Mouse (Mus musculus) inflammation-experienced regulatory T-cells, adult 6 months (primary cell): ENCODE measurements around the gene Plekhm1. TPM values are rescaled to one million over a fixed set of nuclear protein-coding genes. Genes with fewer than 3 reads are reported as not detected.
A peak's percentile ranks its signal among the peaks of the same experiment; 100 is the strongest.
"Not testable (repeated sequence)": the region's sequence is repeated elsewhere in the genome, so short reads cannot be mapped to it uniquely, and the experiment has no call there.

Source experiments
- ATAC-seq: one replicate; pipeline ENCODE4 v1.8.0; 2017
- polyA plus RNA-seq, 3 experiments: library from polyadenylated mRNA; unstranded; fragments of 100-300 nt; shearing (Covaris generic); gene quantifications; one replicate each; pipeline ENCODE4 v1.2.1; 2017

Gene Plekhm1
- polyA plus RNA-seq, 3 experiments from 2014 or later: 9.0 to 11.9 (median 10.0) TPM

DNA sequence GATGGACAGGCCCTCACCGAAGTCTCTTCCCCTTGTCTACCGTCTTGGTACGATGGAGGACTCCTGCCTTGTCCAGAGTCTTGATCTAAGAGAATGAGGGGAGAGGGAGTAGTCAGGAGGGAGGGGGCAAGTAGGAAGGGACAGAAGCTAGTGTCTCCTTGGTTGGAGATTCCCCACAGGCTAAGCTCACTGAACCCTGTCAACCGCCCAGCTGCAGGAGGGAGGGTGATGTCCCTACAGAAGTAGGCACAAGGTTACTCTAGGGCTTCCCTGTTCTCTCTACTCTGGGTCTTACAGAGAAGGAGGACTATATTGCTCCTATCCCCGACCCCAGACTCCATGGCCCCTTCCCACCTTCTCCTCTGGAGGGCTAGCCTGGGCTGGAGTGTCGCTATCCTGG lies 73.8 kb downstream of the Plekhm1 start:
- ATAC-seq: no peak

DNA sequence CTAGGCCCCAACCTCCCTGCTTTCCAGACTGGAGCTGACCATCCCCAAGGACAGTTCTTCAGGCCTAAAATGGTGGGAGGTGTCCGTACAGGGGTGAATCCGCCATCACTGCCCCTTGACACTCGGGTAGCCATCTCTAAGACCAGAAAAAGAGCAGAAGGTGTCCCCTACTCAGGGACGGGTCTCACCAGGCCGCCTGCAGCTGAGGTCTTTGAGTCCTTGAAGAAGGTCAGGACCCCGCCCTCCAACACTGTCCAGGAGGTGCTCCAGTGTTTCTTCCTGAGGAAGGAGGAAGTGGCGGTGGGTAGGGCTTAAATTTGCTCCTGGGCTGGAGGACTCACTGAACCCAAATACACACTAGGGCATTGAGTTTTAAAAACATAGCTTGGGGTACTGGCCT lies 74.4 kb downstream of the Plekhm1 start:
- ATAC-seq: no peak

DNA sequence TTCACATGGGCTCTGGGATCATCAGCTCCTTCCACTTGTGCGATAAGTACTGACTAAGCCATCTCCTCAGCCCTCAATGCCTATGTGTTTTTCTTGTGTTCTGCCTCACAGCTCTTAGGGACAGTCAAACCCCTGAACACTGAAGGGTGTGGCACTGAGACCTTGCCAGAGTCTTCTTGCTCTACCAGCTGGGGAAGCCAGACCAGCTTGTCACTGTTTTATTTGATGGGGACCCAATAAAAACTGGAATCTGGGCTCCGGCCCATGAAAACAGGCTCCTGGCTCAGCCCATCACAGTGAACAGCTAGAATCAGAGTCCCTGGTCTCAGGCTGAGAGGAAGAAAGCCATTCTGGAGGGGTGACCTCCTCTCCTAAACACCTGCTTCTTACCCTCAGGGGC lies 75.3 kb downstream of the Plekhm1 start:
- ATAC-seq: no peak

DNA sequence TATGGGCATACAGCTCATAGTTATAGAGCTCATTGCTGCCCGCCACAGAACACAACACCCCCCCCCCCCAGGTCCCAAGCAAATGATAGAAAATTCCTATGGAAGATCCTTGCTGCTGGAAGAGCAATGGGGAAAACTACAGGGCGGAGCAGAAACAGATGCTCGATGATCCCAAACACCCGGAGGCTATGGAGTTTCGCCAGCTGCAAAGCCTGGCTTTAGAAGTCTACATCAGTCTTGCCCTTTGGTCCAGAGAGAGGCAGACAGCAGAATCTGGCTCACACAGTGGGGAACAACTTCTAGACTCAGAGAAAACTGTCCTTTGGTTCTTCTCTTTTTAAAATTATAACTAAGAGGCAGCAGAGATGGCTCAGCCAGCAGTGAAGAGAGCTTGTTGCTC lies 76.9 kb downstream of the Plekhm1 start:
- ATAC-seq: no peak

- no peak for ATAC-seq
These were observed 77.6 kb downstream of the Plekhm1 start for GRCm38 (mm10) chr11:103334925-103335324.

GRCm38 (mm10) chr11:103333719-103334398 lies 78.6 kb downstream of the Plekhm1 start:
- no peak for ATAC-seq

- no peak for ATAC-seq
These were observed 79.4 kb downstream of the Plekhm1 start for GRCm38 (mm10) chr11:103332890-103333651.

- peak; percentile 60 for ATAC-seq
These were observed 80.1 kb downstream of the Plekhm1 start for GRCm38 (mm10) chr11:103332186-103332889.

- ATAC-seq: no peak
These were observed 80.8 kb downstream of the Plekhm1 start for GRCm38 (mm10) chr11:103331502-103332185.

- no peak for ATAC-seq
These were observed 81.7 kb downstream of the Plekhm1 start for GRCm38 (mm10) chr11:103330651-103331319.

- peak; percentile 74 for ATAC-seq
These were observed 85.5 kb downstream of the Plekhm1 start for GRCm38 (mm10) chr11:103326950-103327349.

DNA sequence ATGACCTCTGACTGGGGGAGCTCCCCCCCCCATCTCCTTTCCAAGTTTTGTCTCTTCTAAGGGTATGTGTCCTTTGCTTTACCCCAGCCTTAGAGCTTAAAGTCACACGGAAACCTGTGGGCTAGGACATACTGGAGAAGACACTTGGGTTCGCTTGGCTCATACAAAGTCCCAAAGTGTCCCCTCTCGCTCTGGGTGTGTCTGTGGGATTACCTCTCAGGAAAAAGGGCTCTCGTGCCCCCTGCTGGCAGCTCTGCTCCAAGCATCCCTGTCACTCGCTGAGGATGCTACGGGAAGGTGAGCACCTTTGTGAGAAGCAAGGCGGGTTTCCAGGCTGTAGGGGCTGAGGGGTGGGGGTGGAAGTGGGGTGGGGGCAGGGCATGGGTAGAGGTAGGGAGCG lies 87.3 kb downstream of the Plekhm1 start:
- ATAC-seq: no peak

GRCm38 (mm10) chr11:103324723-103325122 lies 87.8 kb downstream of the Plekhm1 start:
- no peak for ATAC-seq

DNA sequence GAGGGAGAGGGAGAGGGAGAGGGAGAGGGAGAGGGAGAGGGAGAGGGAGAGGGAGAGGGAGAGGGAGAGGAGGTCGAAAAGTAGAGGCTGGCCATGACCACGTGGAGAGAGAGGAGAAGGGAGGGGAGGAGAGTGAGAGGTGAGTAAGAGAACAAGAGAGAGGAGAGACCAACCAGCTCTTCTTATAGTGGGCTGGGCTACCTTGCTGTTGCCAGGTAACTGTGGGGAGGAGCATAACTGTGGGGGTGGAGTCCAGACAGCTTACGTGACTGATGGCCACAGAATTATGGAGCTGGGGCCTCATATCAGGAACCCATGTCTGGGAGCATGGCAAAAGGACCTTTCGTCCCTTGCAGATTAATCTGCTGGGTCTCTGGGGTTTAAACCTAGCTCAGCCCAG lies 89.7 kb downstream of the Plekhm1 start:
- ATAC-seq: not testable (repeated sequence)

DNA sequence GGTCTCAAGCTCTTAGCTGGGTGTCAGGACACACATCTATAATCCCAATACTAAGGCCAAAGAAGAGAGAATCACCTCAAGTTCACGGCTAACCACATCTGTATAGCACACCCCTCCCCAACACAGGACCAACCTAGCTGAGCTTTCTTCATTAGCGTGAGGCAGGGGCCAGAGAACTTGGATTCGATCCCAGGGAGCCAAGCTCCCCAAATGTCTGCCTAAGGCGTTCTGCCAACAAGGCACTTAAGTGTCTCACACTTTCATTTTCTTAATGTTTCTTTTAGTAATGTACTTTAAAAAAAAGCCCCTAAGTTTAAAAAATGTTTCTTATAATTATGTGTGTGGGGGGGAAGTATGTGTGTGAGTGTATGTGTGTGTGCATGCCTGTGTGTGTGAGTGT lies 91.8 kb downstream of the Plekhm1 start:
- no peak for ATAC-seq

DNA sequence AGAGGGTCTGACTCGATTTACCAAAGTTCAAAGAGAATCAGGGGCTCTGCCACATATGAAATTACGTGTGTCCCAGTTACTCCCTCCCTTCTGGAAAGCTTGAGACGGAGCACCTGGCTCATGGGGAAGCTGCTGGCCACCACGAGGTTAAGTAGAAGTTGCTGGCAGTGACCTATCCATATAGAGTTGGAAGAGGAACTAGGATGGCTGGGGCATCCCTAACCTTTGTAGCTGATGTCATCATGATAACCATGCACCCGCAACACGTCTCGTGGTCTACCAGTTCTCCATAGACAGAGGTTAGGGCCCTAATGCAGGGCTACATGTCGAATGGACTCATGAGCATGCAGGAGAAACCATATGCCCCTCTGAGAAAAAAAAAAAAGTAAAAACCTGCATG lies 92.3 kb downstream of the Plekhm1 start:
- no peak for ATAC-seq

DNA sequence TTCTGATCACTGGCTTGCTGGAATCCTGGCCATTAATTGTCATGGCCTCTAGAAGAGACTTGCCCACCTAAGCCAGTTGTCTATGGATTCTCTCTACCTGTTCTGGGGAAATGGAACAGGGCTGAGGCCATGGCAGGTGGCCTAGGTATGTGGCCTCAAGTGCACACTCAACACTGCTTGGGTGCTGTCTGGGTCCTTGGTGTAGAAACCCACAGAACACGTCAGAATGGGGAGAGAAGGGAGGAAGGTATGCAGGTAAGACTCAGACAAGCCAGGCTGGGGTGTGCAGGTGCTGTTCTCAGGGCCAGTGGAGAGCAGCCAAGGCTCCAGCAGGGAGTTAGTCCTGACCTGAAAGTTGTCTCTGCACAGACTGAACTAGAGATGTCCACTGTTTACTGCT lies 94.4 kb downstream of the Plekhm1 start:
- no peak for ATAC-seq

DNA sequence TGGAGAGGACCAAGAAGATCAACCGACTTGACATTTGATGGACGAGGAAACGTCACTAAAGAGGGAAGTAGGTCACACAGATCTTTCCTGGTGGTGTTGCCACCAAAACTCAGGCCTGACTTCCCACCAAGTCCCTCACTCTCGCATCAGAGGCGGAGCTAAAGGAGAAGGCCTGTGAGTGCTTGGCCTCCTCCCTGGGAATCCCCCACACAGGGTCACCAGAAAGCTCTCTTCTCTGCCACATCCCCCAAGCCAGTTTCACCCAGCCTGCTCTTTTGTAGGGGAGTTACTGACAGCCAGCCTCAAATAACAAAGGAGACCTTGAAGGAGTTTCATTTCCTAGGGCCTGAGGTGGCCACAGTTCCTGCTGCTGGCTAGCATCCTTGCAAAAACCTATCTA lies 97.1 kb downstream of the Plekhm1 start:
- ATAC-seq: no peak

GRCm38 (mm10) chr11:103314736-103315374 lies 97.6 kb downstream of the Plekhm1 start:
- no peak for ATAC-seq
